Mouse (Mus musculus) cortical plate, adult 2 months (tissue): ENCODE measurements around the gene Ppil3.

Experiments
- CTCF ChIP-seq: fragments of 200-500 bp; IDR thresholded peaks from 2 replicates; pipeline ENCODE4 v1.5.1; 2011; ENCODE audit warnings: mild to moderate bottlenecking, control low read depth, low read length; ENCODE audit not compliant: insufficient read depth; ENCODE audit errors: extremely low read depth
- POLR2A ChIP-seq: fragments of 200-500 bp; IDR thresholded peaks from 2 replicates; pipeline ENCODE4 v1.6.1; 2011; ENCODE audit warnings: mild to moderate bottlenecking, low read length, control low read depth; ENCODE audit not compliant: insufficient read depth; ENCODE audit errors: extremely low read depth

GRCm38 (mm10) chr1:58409553-58410197 is 35.6 kb downstream of the Ppil3 start:
- TF ChIP-seq CTCF (no peak), POLR2A (0 out of 2 replicates have a peak, but pooled peaks have one; percentile 6)
